Mouse (Mus musculus): ENCODE data around the gene Setd6.
A peak's percentile ranks its signal among the peaks of the same experiment; 100 is the strongest.

Setd6 gene

GRCm38 (mm10) chr8:95715676-95716531 lies at the start of gene Setd6:
Gene Setd6 (plus strand): TSS chr8:95715881.
- peak; percentile 91 for DNase-seq (ENCODE audit: low spot score)

DNA sequence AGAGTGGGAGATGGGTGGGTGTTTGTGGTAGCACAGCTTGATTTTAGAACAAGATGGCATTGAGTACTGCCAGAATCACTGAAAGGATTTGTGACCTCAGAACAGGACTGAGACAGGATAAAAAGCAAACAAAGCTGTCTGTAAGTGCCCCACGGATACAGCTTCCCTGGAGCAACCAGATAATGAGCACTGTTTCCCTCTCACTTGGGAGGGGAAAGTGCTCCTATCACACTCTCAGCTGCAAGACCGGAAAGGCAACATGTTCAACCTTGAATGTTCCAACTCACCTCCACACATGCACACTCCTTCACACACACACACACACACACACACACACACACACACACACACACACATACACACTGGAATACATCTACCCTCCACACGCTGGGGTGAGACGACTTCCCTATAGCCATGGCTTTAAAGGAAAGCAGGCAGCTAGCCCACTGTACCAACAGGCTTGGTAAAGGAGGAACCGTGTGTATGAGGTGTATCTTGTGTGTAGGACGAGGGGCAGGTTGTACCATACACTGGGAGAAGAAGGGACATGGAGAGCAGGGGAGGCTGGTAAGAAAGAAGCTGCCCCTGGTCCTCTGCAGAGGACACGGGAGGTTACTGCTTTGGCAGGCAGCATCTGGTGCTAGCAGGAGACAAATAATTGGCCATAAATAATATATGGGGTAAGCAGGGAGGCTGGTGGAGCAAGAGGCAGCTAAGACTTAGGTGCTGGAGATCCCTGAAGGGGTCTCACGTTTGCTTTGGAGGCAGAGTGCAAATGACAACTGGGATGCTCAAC lies 47.3 kb upstream of the Setd6 start:
- DNase-seq (ENCODE audit: low spot score): no peak

DNA sequence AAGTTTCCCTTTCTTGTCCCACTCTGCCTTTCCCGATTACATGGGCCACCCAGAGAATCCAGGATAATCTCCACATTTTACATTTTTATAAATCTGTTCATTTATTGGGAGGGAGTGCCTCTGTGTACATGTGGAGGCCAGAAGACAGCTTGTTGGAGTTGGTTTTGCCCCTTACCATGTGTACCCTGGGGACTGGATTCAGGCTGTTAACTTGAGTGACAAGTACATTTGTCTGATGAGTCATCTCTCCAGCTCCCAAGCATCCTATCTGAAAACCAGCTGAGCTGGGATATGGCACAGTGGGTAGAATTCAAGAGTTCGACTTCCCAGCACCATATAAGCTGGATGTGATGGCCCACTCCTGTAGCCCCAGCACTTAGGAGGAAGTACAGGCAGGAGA lies 45.7 kb upstream of the Setd6 start:
- no peak for DNase-seq (ENCODE audit: low spot score)

DNA sequence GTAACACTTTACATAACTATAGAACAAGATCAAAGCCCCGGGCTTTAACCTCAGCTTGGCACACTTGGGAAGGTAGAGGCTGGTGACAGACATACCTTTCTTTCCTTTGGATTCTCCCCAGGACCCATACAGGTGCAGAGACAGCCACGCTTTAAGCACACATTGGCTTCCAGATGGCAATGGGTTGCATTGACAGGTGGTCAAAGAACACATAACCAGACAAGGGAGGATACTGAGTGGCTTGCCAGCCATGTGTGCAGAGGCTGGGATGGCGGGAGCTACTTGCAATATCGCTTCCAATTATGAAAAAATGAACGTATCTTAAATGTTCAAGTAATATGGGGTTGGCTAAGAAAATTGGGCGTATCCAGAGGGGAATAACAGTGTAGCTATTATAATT lies 43.8 kb upstream of the Setd6 start:
- no peak for DNase-seq (ENCODE audit: low spot score)

DNA sequence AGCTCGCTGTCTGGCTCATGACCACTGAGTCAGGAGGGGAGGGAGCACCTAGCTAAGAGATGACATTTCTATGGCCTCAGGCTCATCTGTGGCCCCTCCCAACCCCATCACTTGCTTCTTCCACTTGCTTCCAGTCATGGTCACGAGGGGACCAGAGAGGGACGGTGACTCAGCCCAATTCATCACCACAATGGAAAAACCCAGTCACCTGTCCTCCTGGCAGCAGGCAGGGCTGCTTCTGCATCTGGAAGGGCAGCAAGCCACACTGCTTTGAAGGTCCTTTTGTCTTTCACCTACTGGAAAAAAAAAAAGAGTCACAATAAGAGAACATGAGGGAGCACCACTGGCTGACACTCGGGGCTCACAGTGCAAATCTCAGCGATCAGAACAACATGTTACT lies 42.9 kb upstream of the Setd6 start:
- DNase-seq (ENCODE audit: low spot score): no peak

DNA sequence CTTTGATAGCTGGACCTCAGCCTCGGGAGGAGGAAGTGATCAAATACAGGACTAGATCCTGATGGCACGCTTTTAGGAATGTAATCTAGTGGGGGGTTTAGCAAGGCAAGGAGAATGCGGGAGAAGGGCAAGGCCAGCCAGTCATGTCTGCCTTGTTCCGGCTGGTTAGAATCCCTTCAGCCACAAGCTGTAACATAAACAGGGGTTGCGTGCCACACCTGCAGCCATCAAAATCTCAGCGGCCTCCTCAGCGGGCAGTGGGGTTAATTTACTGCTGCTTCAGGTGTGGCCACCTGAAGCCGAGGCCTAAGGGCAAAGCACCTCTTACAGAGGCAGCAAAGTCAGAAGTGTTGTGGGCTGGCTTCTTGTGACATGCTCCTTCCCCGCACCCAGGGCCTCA lies 39.0 kb upstream of the Setd6 start, which contains the start of gene Ndrg4:
Gene Ndrg4, plus strand, starts transcription at position 350 of the 400 bp plus-strand sequence.
- DNase-seq (ENCODE audit: low spot score): no peak

DNA sequence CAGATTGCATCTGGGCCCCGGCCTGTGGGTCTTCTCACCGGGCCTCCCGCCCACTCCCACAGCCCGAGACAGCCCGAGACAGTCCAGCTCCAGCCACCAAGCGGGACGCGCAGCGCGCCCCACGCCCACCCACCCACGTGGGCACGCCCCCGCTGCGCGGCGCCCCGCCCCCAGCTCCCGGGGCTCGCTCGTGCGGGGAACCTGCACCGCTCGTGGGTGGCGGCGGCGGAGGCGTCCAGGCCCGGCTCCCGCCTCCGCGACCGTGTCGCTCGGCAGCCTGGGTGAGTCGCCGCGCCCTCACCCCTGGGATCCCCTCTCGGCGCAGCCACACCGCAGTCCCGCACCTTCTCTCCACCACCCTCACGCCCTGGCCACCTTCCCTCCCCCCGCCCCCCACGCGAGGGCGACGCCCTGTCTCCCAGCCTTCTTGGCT lies 38.1 kb upstream of the Setd6 start:
- no peak for DNase-seq (ENCODE audit: low spot score)

GRCm38 (mm10) chr8:95678024-95678611 lies 37.6 kb upstream of the Setd6 start:
- peak; percentile 27 for DNase-seq (ENCODE audit: low spot score)

DNA sequence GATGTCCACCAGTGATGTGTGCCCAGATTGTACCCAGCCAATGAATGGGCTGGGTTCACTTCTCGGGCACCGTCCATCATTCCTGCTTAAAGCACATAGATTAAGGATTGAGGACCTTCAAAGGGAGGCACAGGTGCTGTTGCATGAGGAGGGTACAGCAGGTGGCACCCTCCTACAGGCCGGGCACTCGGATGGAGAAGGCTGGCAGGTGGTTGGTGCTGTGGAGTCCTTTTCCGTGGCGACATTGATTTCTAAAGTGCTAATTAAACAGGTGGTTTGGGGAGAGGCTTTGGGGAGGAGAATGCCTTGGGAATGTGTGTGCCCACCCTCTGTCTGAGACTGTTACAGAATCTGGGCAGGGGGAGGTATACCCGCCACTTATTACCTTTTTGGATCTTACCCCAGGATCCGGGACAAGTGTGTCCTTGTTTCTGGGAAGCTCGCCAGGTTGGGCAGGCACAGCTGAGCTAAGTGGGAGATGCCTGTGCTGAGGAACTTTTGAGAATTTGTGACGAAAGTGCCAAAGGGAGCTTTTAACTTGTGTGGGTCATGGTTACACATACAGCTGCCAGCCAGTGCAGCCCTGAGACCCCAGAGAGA lies 27.5 kb upstream of the Setd6 start:
- no peak for DNase-seq (ENCODE audit: low spot score)

- DNase-seq (ENCODE audit: low spot score): no peak
Observed at GRCm38 (mm10) chr8:95690929-95691541, 24.6 kb upstream of the Setd6 start.

- DNase-seq (ENCODE audit: low spot score): no peak
Observed at GRCm38 (mm10) chr8:95694631-95695030, 21.1 kb upstream of the Setd6 start.

GRCm38 (mm10) chr8:95696661-95697060 lies 19.0 kb upstream of the Setd6 start:
- DNase-seq (ENCODE audit: low spot score): no peak

DNA sequence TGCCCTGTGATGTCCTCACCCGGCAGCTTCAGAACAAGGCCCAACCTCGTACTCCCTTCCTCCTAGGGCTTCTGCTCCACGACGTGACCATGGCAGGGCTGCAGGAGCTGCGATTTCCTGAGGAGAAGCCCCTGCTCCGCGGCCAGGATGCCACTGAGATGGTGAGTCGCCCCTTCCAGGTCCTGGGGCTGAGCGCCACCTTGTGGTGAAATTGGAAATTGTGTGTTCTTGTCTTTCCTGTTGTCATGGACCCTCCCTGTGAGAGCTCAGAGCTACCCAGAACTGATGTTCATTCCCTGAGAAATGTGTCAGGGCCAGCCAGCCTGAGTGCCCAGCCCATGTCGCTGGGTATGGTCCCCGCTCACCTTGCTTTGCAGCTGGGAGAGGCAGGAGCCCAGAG lies 18.6 kb upstream of the Setd6 start:
- peak; percentile 96 for DNase-seq (ENCODE audit: low spot score)

GRCm38 (mm10) chr8:95698179-95698578 lies 17.5 kb upstream of the Setd6 start:
- DNase-seq (ENCODE audit: low spot score): no peak

DNA sequence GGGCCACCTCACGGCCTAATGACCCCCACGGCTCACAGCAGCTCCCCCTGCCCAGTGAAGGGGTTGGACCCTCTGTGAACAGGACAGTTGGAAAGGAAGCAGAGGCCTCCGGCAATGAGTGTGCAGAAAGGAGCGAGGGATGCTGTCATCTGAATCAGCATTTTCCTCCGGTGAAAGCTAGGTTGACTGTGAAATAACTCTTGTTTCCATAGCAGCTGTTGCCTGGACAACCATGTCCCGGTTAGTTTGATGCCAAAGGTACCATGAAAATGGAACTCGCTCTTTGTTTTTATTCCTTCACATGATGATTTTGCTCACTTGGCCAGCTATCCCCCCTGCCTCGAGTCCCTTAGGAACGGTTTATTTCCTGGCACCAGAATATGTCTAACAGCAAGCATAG lies 15.4 kb upstream of the Setd6 start:
- DNase-seq (ENCODE audit: low spot score): peak; percentile 16

DNA sequence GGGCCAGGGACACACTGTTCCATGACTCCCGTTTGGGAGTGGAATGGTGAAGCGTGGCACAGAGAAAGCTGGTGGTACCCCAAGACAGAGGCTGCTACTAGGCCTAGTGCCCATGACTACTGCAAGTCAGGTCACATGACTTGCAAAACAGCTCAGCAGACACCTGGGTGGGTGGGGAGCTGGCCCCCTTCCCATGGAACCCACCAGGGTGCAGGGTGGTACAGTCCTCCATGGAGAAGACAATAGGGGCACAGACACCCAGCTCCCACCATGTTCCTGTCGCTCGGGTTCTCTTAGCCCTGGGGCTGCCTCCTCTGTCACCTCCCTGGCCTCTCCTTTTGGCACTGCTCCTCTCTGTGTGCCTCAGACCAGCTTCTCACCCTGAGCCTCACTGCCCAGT lies 13.9 kb upstream of the Setd6 start:
- no peak for DNase-seq (ENCODE audit: low spot score)

- peak; percentile 94 for DNase-seq (ENCODE audit: low spot score)
Observed at GRCm38 (mm10) chr8:95702480-95703446, 12.9 kb upstream of the Setd6 start.

DNA sequence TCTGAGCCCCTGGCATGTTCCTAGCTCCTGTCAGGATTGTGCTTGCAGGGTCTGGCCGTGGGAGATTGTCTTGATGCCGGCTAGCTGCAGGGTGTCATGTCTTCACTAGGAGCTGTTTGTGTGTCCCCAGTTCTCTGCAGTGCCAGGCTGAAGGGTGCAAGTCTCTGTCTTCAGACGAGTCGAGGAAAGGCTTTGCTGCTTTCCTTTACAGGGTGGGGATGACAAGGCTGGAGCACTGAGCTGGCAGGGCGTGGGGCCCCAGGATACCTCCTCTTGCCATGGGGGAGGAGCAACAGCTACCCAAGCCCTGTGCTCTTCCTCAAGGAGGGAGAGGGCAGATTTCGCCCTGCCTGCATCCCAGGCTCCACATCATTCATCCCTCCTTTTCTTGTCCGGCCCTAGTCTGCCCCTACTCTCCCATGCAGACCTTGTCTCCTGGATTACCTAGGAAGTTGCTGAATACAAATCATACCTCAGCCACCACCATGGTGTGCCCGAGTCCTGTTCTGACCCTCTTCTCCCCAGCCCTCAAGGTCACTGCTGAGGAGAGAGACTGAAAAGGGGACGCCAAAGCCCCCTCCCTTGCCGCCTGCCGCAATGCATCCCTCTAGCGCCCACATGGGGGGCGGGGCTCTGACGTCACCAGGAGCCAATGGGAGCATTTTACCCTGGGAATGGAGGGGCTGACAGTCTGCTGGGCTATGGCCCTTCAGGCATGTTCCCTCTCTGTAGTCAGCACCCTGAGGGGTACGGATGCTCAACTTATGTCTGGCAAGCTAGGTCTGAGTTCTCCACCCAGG lies 12.0 kb upstream of the Setd6 start:
- peak; percentile 84 for DNase-seq (ENCODE audit: low spot score)

DNA sequence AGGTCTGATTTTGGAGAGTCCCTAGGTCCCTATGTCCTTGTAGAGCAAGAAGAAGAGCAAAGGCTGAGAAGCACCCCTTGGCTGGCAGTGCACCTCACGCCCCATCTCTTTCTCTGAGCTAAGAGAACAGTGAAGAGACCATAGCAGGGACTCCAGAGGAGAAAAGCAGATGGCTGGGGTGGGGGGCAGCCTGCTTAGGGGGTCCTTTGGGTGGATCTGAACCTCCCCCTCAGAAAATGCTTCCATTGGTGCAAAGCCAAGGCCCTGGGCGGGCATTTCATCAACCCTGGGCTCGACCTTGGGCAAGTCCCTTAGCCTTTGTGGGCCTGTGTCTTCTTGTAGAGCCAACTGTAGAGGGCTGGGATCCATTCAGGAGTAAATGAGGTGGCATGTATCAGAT lies 11.1 kb upstream of the Setd6 start:
- DNase-seq (ENCODE audit: low spot score): no peak

GRCm38 (mm10) chr8:95709579-95709978 lies 6.1 kb upstream of the Setd6 start:
- no peak for DNase-seq (ENCODE audit: low spot score)
